ENCODE assay signal across 8 mouse cellular contexts in the genomic region with DNA sequence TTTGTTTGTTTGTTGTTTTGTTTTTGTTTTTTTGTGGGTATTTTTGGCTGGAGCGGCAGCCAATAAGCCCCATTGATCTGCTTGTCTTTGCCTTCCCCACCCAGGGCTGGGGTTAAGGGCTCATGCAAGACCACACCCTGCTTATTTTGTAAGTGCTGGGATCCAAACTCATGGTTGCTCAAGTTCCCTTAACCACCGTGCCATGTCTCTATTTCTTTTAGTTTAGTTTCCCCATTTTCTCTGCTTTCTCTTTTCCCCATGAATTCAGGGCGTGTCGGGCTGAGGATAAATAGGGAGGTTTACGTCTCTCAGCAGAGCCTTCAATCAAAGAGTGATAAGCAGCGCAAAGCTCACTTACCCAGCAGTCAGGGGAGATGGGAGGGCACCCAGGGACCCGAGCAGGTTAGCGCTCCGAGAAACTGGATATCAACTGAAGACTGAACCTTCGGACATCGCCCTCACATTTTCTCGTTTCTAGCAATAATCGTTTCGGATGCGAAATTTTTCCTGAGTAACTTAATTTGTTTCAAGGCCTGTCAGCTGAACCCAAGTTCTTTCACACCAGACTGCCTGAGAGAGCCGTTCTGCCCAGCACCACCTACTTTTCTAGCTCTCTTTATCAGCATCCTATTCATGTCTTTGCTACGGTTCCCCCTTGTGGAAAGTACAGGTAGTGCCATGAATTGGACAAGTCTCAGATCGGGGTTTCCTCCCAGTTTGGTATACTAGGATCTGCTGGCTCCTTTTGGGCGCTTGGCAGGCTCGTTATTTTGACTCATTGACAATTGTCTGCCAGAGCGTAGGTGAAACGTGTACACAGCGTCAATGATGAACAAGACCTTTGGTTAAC. TPM values are rescaled to one million over a fixed set of nuclear protein-coding genes. Genes with fewer than 3 reads are reported as not detected.
DNase-seq lines count a peak whose midpoint lies in the region; ATAC-seq and TF ChIP-seq lines count a peak whose summit lies in the region.

No protein-coding gene starts in this region.

- no peaks in the 10 kb centered on the region for H3K27me3 ChIP-seq in hindbrain, embryonic 10.5 days (ENCODE audit: insufficient read depth, poor library complexity, severe bottlenecking)
- no peaks in the 10 kb centered on the region for H3K27me3 ChIP-seq in lung, embryonic 14.5 days (ENCODE audit: insufficient read depth, low read length)

- H3K4me2 ChIP-seq in lung, embryonic 14.5 days = peak overlapping the region; percentile 50

- H3K9me3 ChIP-seq in hindbrain, embryonic 10.5 days = no peaks in the 10 kb centered on the region
- H3K9me3 ChIP-seq in lung, embryonic 14.5 days (ENCODE audit: low read depth, low read length) = no peaks in the 10 kb centered on the region

- ATAC-seq in frontal cortex, adult (ENCODE audit: low TSS enrichment) = peak; percentile 89
- peak; percentile 31; the same call in 1 of the 2 replicates for ATAC-seq in lung, embryonic 14.5 days (ENCODE audit: insufficient read depth)

- DNase-seq in Muller cell, postnatal 12 days (ENCODE audit: inconsistent ontology term) = peak; percentile 87
- peak; percentile 95 for DNase-seq in cerebellum, adult 9-10 months
- DNase-seq in hindbrain, embryonic 10.5 days (ENCODE audit: low spot score) = peak; percentile 79
- peak; percentile 98 for DNase-seq in layer of hippocampus, adult 9-10 months (ENCODE audit: low spot score)
- peak; percentile 95 for DNase-seq in lung, embryonic 14.5 days
- DNase-seq in ovary, adult 18-20 months (ENCODE audit: low spot score) = peak; percentile 65
- peak; percentile 53 to 73 for DNase-seq in thymus, postnatal 10 days (ENCODE audit: low spot score in 2 of 2)

- no peaks in the 10 kb centered on the region for H3K36me3 ChIP-seq in hindbrain, embryonic 10.5 days
- no peaks in the 10 kb centered on the region for H3K36me3 ChIP-seq in lung, embryonic 14.5 days (ENCODE audit: insufficient read depth)

- no peak overlapping the region for H3K27ac ChIP-seq in hindbrain, embryonic 10.5 days
- H3K27ac ChIP-seq in lung, embryonic 14.5 days (ENCODE audit: low read depth) = no peak overlapping the region

- H3K9ac ChIP-seq in lung, embryonic 14.5 days = no peak overlapping the region

- H3K4me3 ChIP-seq in hindbrain, embryonic 10.5 days = 0 out of 2 replicates have a peak overlapping the region, but pooled peaks have one; percentile 1
- H3K4me3 ChIP-seq in lung, embryonic 14.5 days (ENCODE audit: low read depth, low read length) = no peak overlapping the region

- H3K4me1 ChIP-seq in hindbrain, embryonic 10.5 days (replicated peaks) = peaks cover 22% of the 10 kb centered on the region
- H3K4me1 ChIP-seq in lung, embryonic 14.5 days (ENCODE audit: insufficient read depth) = peaks cover 11% of the 10 kb centered on the region

- TF ChIP-seq CTCF in lung, embryonic 14.5 days (IDR thresholded peaks at IDR 0.05; ENCODE audit: low read depth) = peak; percentile 91

- WGBS in hindbrain, embryonic 10.5 days = 20% methylated on average over 23 of the region's 23 CpGs
- WGBS in lung, embryonic 14.5 days = 15% methylated on average over 23 of the region's 23 CpGs

RNA-seq across cellular contexts. Expression of a gene that starts 4.7 kb away (rescaled TPM):
- 42.7 and 45.6 TPM in 2 replicates for polyA plus RNA-seq in hindbrain, embryonic 10.5 days (2016; fragmentation: Nextera tagmentation; extraction: Ambion mirVana)
- polyA plus RNA-seq in lung, embryonic 14.5 days (2014; fragmentation: Nextera tagmentation; extraction: Ambion mirVana) = 30.4 and 33.1 TPM in 2 replicates

RNA-seq across cellular contexts. Expression of a gene that starts 11.3 kb away (rescaled TPM):
- polyA plus RNA-seq in hindbrain, embryonic 10.5 days (2016; fragmentation: Nextera tagmentation; extraction: Ambion mirVana) = 29.3 and 30.8 TPM in 2 replicates
- 21.8 and 22.1 TPM in 2 replicates for polyA plus RNA-seq in lung, embryonic 14.5 days (2014; fragmentation: Nextera tagmentation; extraction: Ambion mirVana)

RNA-seq across cellular contexts. Expression of a gene that starts 23.2 kb away (rescaled TPM):
- polyA plus RNA-seq in hindbrain, embryonic 10.5 days (2016; fragmentation: Nextera tagmentation; extraction: Ambion mirVana) = 0.76 and 1.6 TPM in 2 replicates
- 0.74 and 1.0 TPM in 2 replicates for polyA plus RNA-seq in lung, embryonic 14.5 days (2014; fragmentation: Nextera tagmentation; extraction: Ambion mirVana)

RNA-seq across cellular contexts. Expression of a gene that starts 30.0 kb away (rescaled TPM):
- 292 and 328 TPM in 2 replicates for polyA plus RNA-seq in hindbrain, embryonic 10.5 days (2016; fragmentation: Nextera tagmentation; extraction: Ambion mirVana)
- polyA plus RNA-seq in lung, embryonic 14.5 days (2014; fragmentation: Nextera tagmentation; extraction: Ambion mirVana) = 324 and 326 TPM in 2 replicates
